Mouse (Mus musculus) kidney, postnatal 0 days (tissue): ENCODE measurements around the gene Kdm5b. TPM values are rescaled to one million over a fixed set of nuclear protein-coding genes. Genes with fewer than 3 reads are reported as not detected.

ENCODE experiments used
- ATAC-seq: fragments of 200-750 bp; cut with Nextera tagmentation; replicated peaks from 2 replicates; pipeline ENCODE4 v1.8.0; 2017; ENCODE audit warnings: low read depth, moderate number of reproducible peaks, moderate TSS enrichment, moderate library complexity; ENCODE audit not compliant: low FRiP score
- DNase-seq: peaks from one replicate; pipeline ENCODE4 v3.0.0-alpha.2; 2016; ENCODE audit warnings: low spot score
- H3K27ac ChIP-seq: fragments of 300-500 bp; sonication (generic); 2 replicates; pipeline ENCODE4 v1.5.1; 2014; ENCODE audit warnings: mild to moderate bottlenecking
- H3K27me3 ChIP-seq: fragments of 300-500 bp; sonication (generic); 2 replicates; pipeline ENCODE4 v1.6.1; 2014; ENCODE audit warnings: low read length, mixed read lengths; ENCODE audit not compliant: insufficient read depth
- H3K36me3 ChIP-seq: fragments of 300-500 bp; sonication (generic); 2 replicates; pipeline ENCODE4 v1.6.1; 2014; ENCODE audit warnings: low read length, mixed read lengths; ENCODE audit not compliant: insufficient read depth
- H3K4me1 ChIP-seq: fragments of 300-500 bp; sonication (generic); replicated peaks from 2 replicates; pipeline ENCODE4 v1.6.1; 2014; ENCODE audit warnings: antibody characterized with exemption, low read length, mixed read lengths; ENCODE audit not compliant: insufficient read depth
- H3K4me2 ChIP-seq: fragments of 300-500 bp; sonication (generic); 2 replicates; pipeline ENCODE4 v1.6.1; 2014; ENCODE audit warnings: mild to moderate bottlenecking, low read length, moderate library complexity, mixed read lengths
- H3K4me3 ChIP-seq: fragments of 300-500 bp; sonication (generic); replicated peaks from 2 replicates; pipeline ENCODE4 v1.5.1; 2014; ENCODE audit warnings: low read depth, low read length
- H3K9ac ChIP-seq: fragments of 300-500 bp; sonication (generic); 2 replicates; pipeline ENCODE4 v1.6.1; 2014; ENCODE audit warnings: low read depth, low read length
- H3K9me3 ChIP-seq: fragments of 300-500 bp; sonication (generic); replicated peaks from 2 replicates; pipeline ENCODE4 v1.6.1; 2016; ENCODE audit warnings: low read length, inconsistent platforms, mixed read lengths
- CTCF ChIP-seq: IDR thresholded peaks from 2 replicates; pipeline ENCODE4 v1.5.1; 2016; ENCODE audit warnings: antibody characterized with exemption, low read depth, mild to moderate bottlenecking, moderate library complexity
- WGBS: fragments of 180-500 bp; shearing (Covaris S2); extraction: QIAGEN DNeasy Blood & Tissue Kit; methylation state at CpG from one replicate; pipeline ENCODE4 v1.1.7; 2014; 5-methylcytosine and 5-hydroxymethylcytosine counted together
- polyA plus RNA-seq: library from polyadenylated mRNA; unstranded; fragments of >200 nt; fragmentation: Nextera tagmentation; extraction: Ambion mirVana; gene quantifications from 2 replicates; pipeline ENCODE4 v1.2.1, GENCODE M21; 2015

The Kdm5b gene
- polyA plus RNA-seq, 1 experiment from 2014 or later = 40.2 TPM

GRCm38 (mm10) chr1:134555871-134556670, 3.9 kb upstream of the Kdm5b start:
- under 1% methylated on average over 45 of the region's 46 CpGs for WGBS
- peak; percentile 25 for ATAC-seq
- Histone ChIP-seq H3K4me1 (peaks cover 6% of the 10 kb centered on the region), H3K36me3 (no peaks in the 10 kb centered on the region), H3K4me2 (peak overlapping the region; percentile 97), H3K9me3 (no peaks in the 10 kb centered on the region), H3K4me3 (peak overlapping the region; percentile 52), H3K27me3 (no peaks in the 10 kb centered on the region), H3K9ac (peak overlapping the region; percentile 72), H3K27ac (peak overlapping the region; percentile 92)
- DNase-seq = peak; percentile 82
- no peak for TF ChIP-seq CTCF

- no peaks in the 10 kb centered on the region for H3K36me3 ChIP-seq
- peak overlapping the region; percentile 92 for H3K27ac ChIP-seq
- TF ChIP-seq CTCF = no peak
- H3K27me3 ChIP-seq = no peaks in the 10 kb centered on the region
- H3K4me2 ChIP-seq = peak overlapping the region; percentile 97
- H3K4me3 ChIP-seq = peak overlapping the region; percentile 52
- DNase-seq (peak; percentile 98), ATAC-seq (peak; percentile 96)
- peaks cover 6% of the 10 kb centered on the region for H3K4me1 ChIP-seq
- no peaks in the 10 kb centered on the region for H3K9me3 ChIP-seq
- WGBS = under 1% methylated on average over 35 of the region's 35 CpGs
- H3K9ac ChIP-seq = peak overlapping the region; percentile 72
These were observed 3.2 kb upstream of the Kdm5b start for GRCm38 (mm10) chr1:134556671-134557218.

- ATAC-seq = no peak
- Histone ChIP-seq H3K27me3 (no peaks in the 10 kb centered on the region), H3K9me3 (no peaks in the 10 kb centered on the region), H3K4me3 (no peak overlapping the region), H3K36me3 (no peaks in the 10 kb centered on the region), H3K4me2 (no peak overlapping the region), H3K27ac (no peak overlapping the region), H3K4me1 (peaks cover 12% of the 10 kb centered on the region), H3K9ac (no peak overlapping the region)
- WGBS = 62% methylated on average over 5 of the region's 5 CpGs
- no peak for DNase-seq
- TF ChIP-seq CTCF = no peak
These were observed 1.5 kb upstream of the Kdm5b start for GRCm38 (mm10) chr1:134558511-134558910.

GRCm38 (mm10) chr1:134559226-134559625, 745 bp upstream of the Kdm5b start:
- ATAC-seq (no peak), DNase-seq (no peak)
- Histone ChIP-seq H3K27ac (peak overlapping the region; percentile 90), H3K4me3 (no peak overlapping the region), H3K9ac (no peak overlapping the region), H3K4me1 (peaks cover 12% of the 10 kb centered on the region), H3K9me3 (no peaks in the 10 kb centered on the region), H3K4me2 (peak overlapping the region; percentile 74; the same call in 1 of the 2 replicates), H3K36me3 (no peaks in the 10 kb centered on the region), H3K27me3 (no peaks in the 10 kb centered on the region)
- WGBS = 79% methylated on average over 3 of the region's 3 CpGs
- no peak for TF ChIP-seq CTCF

GRCm38 (mm10) chr1:134560396-134560795, 425 bp downstream of the Kdm5b start:
- TF ChIP-seq CTCF = no peak
- H3K27ac ChIP-seq = peak overlapping the region; percentile 90
- WGBS = 1% methylated on average over 33 of the region's 50 CpGs
- H3K36me3 ChIP-seq = no peaks in the 10 kb centered on the region
- DNase-seq (no peak), ATAC-seq (0 out of 2 replicates have a peak, but pooled peaks have one; percentile 3)
- H3K4me3 ChIP-seq = peak overlapping the region; percentile 98
- peaks cover 9% of the 10 kb centered on the region for H3K4me1 ChIP-seq
- H3K9me3 ChIP-seq = no peaks in the 10 kb centered on the region
- H3K4me2 ChIP-seq = peak overlapping the region; percentile 74
- H3K27me3 ChIP-seq = no peaks in the 10 kb centered on the region
- H3K9ac ChIP-seq = peak overlapping the region; percentile 97

- ATAC-seq (peak; percentile 22; the same call in 1 of the 2 replicates), DNase-seq (peak; percentile 62)
- H3K4me3 ChIP-seq = peak overlapping the region; percentile 98
- peak overlapping the region; percentile 97 for H3K9ac ChIP-seq
- 1% methylated on average over 57 of the region's 76 CpGs for WGBS
- H3K36me3 ChIP-seq = no peaks in the 10 kb centered on the region
- H3K4me1 ChIP-seq = peaks cover 6% of the 10 kb centered on the region; the same call in 1 of the 2 replicates
- H3K9me3 ChIP-seq = no peaks in the 10 kb centered on the region
- peak overlapping the region; percentile 74 for H3K4me2 ChIP-seq
- TF ChIP-seq CTCF = no peak
- H3K27me3 ChIP-seq = no peaks in the 10 kb centered on the region
- peak overlapping the region; percentile 90 for H3K27ac ChIP-seq
These were observed 1.1 kb downstream of the Kdm5b start for GRCm38 (mm10) chr1:134560801-134561769.
